Mouse (Mus musculus) lung, embryonic 15.5 days (tissue): ENCODE results near the gene Pgp. TPM values are rescaled to one million over a fixed set of nuclear protein-coding genes. Genes with fewer than 3 reads are reported as not detected.

ENCODE experiments used
- ATAC-seq: fragments of 200-750 bp; cut with Nextera tagmentation; 2 replicates; pipeline ENCODE4 v1.8.0; 2017; ENCODE audit warnings: moderate number of reproducible peaks, borderline replicate concordance; ENCODE audit not compliant: low FRiP score, low TSS enrichment; ENCODE audit errors: extremely low read depth
- H3K27ac ChIP-seq: fragments of 300-500 bp; sonication (generic); 2 replicates; pipeline ENCODE4 v1.5.1; 2015; ENCODE audit warnings: moderate library complexity, mild to moderate bottlenecking, inconsistent platforms
- H3K27me3 ChIP-seq: fragments of 300-500 bp; sonication (generic); 2 replicates; pipeline ENCODE4 v1.6.1; 2015; ENCODE audit warnings: inconsistent platforms
- H3K36me3 ChIP-seq: fragments of 300-500 bp; sonication (generic); 2 replicates; pipeline ENCODE4 v1.6.1; 2015; ENCODE audit warnings: inconsistent platforms
- H3K4me1 ChIP-seq: fragments of 300-500 bp; sonication (generic); 2 replicates; pipeline ENCODE4 v1.6.1; 2015; ENCODE audit warnings: inconsistent platforms
- H3K4me2 ChIP-seq: fragments of 300-500 bp; sonication (generic); 2 replicates; pipeline ENCODE4 v1.6.1; 2015; ENCODE audit warnings: inconsistent platforms, mild to moderate bottlenecking, moderate library complexity
- H3K4me3 ChIP-seq: fragments of 300-500 bp; sonication (generic); 2 replicates; pipeline ENCODE4 v1.5.1; 2015; ENCODE audit warnings: mild to moderate bottlenecking, inconsistent platforms
- H3K9ac ChIP-seq: fragments of 300-500 bp; sonication (generic); 2 replicates; pipeline ENCODE4 v1.6.1; 2015; ENCODE audit warnings: inconsistent platforms
- H3K9me3 ChIP-seq: fragments of 300-500 bp; sonication (generic); 2 replicates; pipeline ENCODE4 v1.6.1; 2016; ENCODE audit warnings: inconsistent platforms
- WGBS: fragments of 180-500 bp; shearing (Covaris S2); methylation state at CpG from one replicate; pipeline ENCODE4 v1.1.7; 2015; 5-methylcytosine and 5-hydroxymethylcytosine counted together
- polyA plus RNA-seq: library from polyadenylated mRNA; unstranded; fragments of >200 nt; fragmentation: Nextera tagmentation; extraction: Ambion mirVana; gene quantifications from 2 replicates; pipeline ENCODE4 v1.2.1, GENCODE M21; 2015

The Pgp gene
- polyA plus RNA-seq, 1 experiment from 2014 or later = 57.4 TPM

DNA sequence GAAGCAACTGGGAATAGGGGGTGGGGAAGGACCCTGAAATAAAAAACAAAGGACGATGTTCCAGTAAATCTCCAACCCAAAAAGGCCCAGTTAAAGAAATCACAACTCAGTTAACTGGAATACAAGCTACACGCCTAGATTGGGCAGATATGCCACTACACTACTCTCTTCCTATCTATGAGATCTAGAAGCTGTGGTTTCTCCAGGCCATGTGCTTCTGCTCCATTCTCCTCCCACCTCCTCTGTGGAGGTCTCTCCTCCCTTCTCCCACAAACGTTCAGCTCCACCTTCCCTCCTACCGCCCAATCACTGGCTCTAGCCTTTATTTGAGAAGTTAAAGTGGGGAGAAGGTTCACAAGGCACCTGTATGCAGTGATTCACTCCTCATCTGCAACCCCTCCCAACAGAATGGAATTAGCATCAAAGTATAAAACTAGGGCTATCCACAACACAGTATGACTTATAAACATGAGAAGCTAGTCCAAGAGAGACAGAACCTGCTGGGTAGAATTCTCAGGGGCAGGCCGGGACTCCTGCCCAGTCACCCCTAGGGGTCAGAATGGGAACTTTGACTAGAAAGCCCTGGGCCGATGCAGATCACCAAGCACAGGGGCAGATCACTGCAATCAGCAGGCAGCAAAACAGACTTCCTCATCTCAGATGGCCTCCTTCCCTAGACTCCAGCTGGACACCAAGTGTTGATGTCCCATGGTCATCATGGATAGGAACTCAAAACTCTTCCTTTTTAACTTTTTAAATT is 6.6 kb upstream of the Pgp start:
- ATAC-seq = no peak
- 44% methylated on average over 6 of the region's 6 CpGs for WGBS
- H3K4me1 ChIP-seq = no peaks in the 10 kb centered on the region
- no peak overlapping the region for H3K4me3 ChIP-seq
- no peak overlapping the region for H3K4me2 ChIP-seq
- no peak overlapping the region for H3K9ac ChIP-seq
- no peak overlapping the region for H3K27ac ChIP-seq
- no peaks in the 10 kb centered on the region for H3K9me3 ChIP-seq
- H3K36me3 ChIP-seq = no peaks in the 10 kb centered on the region
- H3K27me3 ChIP-seq = no peaks in the 10 kb centered on the region

- no peak overlapping the region for H3K4me3 ChIP-seq
- H3K36me3 ChIP-seq = no peaks in the 10 kb centered on the region
- H3K9ac ChIP-seq = no peak overlapping the region
- peaks cover 26% of the 10 kb centered on the region for H3K4me1 ChIP-seq
- H3K27me3 ChIP-seq = no peaks in the 10 kb centered on the region
- 90% methylated on average over 5 of the region's 5 CpGs for WGBS
- no peak overlapping the region for H3K27ac ChIP-seq
- no peaks in the 10 kb centered on the region for H3K9me3 ChIP-seq
- no peak for ATAC-seq
- H3K4me2 ChIP-seq = no peak overlapping the region
These were observed 1.5 kb upstream of the Pgp start for GRCm38 (mm10) chr17:24468636-24469246.

- Histone ChIP-seq H3K36me3 (peaks cover 3% of the 10 kb centered on the region; the same call in 1 of the 2 replicates), H3K9ac (peak overlapping the region; percentile 87), H3K4me1 (peaks cover 26% of the 10 kb centered on the region), H3K27me3 (no peaks in the 10 kb centered on the region), H3K4me2 (peak overlapping the region; percentile 95), H3K27ac (peak overlapping the region; percentile 89), H3K9me3 (no peaks in the 10 kb centered on the region), H3K4me3 (peak overlapping the region; percentile 83)
- WGBS = 13% methylated on average over 7 of the region's 7 CpGs
- ATAC-seq = no peak
These were observed 769 bp upstream of the Pgp start for GRCm38 (mm10) chr17:24469336-24469909.

DNA sequence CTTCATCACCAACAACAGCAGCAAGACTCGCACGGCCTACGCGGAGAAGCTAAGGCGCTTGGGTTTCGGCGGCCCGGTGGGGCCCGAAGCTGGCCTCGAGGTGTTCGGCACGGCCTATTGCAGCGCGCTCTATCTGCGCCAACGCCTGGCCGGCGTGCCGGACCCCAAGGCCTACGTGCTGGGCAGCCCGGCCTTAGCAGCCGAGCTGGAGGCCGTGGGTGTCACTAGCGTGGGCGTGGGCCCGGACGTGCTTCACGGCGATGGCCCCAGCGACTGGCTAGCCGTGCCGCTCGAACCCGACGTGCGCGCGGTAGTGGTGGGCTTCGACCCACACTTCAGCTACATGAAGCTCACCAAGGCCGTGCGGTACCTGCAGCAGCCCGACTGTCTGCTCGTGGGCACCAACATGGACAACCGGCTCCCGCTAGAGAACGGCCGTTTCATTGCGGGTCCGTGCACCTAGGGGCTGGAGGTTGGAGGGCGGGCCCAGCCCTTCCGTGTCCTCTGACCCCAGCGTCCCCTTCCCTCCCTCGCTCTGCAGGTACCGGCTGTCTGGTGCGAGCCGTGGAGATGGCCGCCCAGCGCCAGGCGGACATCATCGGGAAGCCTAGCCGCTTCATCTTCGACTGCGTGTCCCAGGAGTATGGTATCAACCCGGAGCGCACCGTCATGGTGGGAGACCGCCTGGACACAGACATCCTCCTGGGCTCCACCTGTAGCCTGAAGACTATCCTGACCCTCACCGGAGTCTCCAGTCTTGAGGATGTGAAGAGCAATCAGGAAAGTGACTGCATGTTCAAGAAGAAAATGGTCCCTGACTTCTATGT is 722 bp downstream of the Pgp start:
- H3K9ac ChIP-seq = peak overlapping the region; percentile 87
- ATAC-seq = peak; percentile 29; the same call in 1 of the 2 replicates
- peaks cover 26% of the 10 kb centered on the region for H3K4me1 ChIP-seq
- peak overlapping the region; percentile 89 for H3K27ac ChIP-seq
- no peaks in the 10 kb centered on the region for H3K9me3 ChIP-seq
- H3K27me3 ChIP-seq = no peaks in the 10 kb centered on the region
- 1% methylated on average over 68 of the region's 68 CpGs for WGBS
- peak overlapping the region; percentile 95 for H3K4me2 ChIP-seq
- peaks cover 17% of the 10 kb centered on the region for H3K36me3 ChIP-seq
- peak overlapping the region; percentile 83 for H3K4me3 ChIP-seq

DNA sequence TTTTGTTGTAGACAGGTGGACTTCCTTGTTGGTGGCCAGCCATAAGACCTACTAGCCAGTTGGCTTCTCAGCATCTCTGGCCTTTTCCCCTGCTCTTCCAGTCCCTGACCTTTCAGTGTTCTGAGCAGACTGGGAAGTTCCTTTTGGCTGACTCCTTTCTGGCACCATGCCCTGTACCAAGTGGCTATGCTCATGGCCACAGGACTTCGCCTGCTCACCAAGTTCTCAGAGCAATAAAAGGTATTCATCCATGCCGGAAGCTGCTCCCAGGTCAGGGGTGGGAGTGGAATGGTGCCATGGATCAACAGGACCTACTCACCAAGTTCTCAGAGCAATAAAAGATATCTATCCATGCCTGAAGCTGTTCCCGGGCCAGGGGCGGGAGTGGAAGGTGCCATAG is 2.3 kb downstream of the Pgp start:
- Histone ChIP-seq H3K9me3 (no peaks in the 10 kb centered on the region), H3K9ac (no peak overlapping the region), H3K4me1 (peaks cover 27% of the 10 kb centered on the region), H3K27ac (no peak overlapping the region), H3K36me3 (peaks cover 33% of the 10 kb centered on the region), H3K4me3 (0 out of 2 replicates have a peak overlapping the region, but pooled peaks have one; percentile 83), H3K4me2 (peak overlapping the region; percentile 95), H3K27me3 (no peaks in the 10 kb centered on the region)
- 70% methylated on average over 4 of the region's 4 CpGs for WGBS
- no peak for ATAC-seq

DNA sequence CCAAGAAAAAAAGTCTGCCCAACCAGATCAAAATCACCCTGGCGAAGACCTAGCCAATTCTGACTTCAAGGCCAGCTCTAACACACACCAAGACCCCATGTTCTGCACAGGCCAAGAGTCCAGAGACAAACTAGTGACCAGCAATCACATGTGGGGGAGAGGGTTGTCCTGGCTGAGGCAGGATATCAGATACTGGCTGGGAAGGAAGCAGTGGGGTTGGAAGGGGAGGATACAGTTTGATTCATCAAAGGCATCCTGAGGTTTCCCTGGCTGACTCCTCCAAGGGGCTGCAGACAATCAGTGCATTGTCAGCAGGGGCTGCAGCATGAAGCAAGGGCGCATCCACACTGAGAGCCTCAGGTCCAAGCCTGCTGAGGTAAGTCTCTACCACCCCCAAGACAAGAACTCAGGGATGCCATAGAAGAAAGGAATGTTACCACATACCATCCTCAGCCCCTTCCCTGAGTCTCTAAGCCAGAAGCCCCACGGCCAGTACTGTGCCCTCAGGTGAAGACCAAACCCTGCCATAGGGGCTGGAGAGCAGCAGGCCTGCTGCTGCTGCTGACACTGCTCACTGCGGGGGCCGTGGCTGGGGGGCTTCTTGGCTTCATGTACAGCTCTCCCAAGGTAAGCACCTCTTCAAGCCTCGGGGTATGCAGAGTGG is 3.6 kb downstream of the Pgp start, which contains the start of gene Bricd5:
Gene Bricd5, plus strand, starts transcription at position 273 of the 664 bp plus-strand sequence.
- peaks cover 36% of the 10 kb centered on the region for H3K36me3 ChIP-seq
- H3K9me3 ChIP-seq = no peaks in the 10 kb centered on the region
- no peak within 1 kb of the TSS for H3K9ac ChIP-seq
- 72% methylated on average over 6 of the region's 6 CpGs for WGBS
- no peak within 1 kb of the TSS for H3K4me3 ChIP-seq
- no peaks in the 10 kb centered on the region for H3K27me3 ChIP-seq
- peaks cover 37% of the 10 kb centered on the region for H3K4me1 ChIP-seq
- no peak for ATAC-seq
- H3K4me2 ChIP-seq = peak within 1 kb of the TSS; percentile 95; the same call in 1 of the 2 replicates
- H3K27ac ChIP-seq = no peak within 1 kb of the TSS

- Histone ChIP-seq H3K4me3 (no peak overlapping the region), H3K4me1 (peaks cover 37% of the 10 kb centered on the region), H3K36me3 (peaks cover 36% of the 10 kb centered on the region), H3K9ac (no peak overlapping the region), H3K9me3 (no peaks in the 10 kb centered on the region), H3K4me2 (no peak overlapping the region), H3K27me3 (no peaks in the 10 kb centered on the region), H3K27ac (no peak overlapping the region)
- no peak for ATAC-seq
- 80% methylated on average over 5 of the region's 5 CpGs for WGBS
These were observed 4.4 kb downstream of the Pgp start for GRCm38 (mm10) chr17:24474557-24474956.

DNA sequence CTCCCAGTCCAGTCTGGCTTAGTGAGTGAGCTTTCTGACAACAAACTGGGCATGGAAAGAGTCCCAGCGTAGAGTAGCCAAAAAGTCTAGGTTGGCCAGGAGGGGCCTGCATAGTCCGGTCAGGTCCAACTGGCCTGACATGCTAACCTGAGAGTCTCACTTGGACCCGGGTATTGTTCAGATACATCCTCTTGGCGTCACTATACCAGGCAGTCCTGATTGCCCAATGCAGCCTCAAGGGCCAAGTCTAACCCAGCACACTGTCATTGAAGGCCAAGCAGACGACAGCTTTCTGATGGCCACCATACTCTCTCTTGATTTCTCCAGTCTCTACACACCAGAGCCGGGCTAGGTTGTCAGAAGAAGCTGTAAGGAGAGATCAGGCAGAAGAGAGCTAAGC is 5.4 kb downstream of the Pgp start:
- no peak overlapping the region for H3K4me2 ChIP-seq
- H3K4me1 ChIP-seq = peaks cover 42% of the 10 kb centered on the region
- H3K36me3 ChIP-seq = peaks cover 36% of the 10 kb centered on the region
- WGBS = 86% methylated on average over 6 of the region's 6 CpGs
- no peak overlapping the region for H3K9ac ChIP-seq
- no peaks in the 10 kb centered on the region for H3K9me3 ChIP-seq
- no peaks in the 10 kb centered on the region for H3K27me3 ChIP-seq
- no peak overlapping the region for H3K27ac ChIP-seq
- H3K4me3 ChIP-seq = no peak overlapping the region
- ATAC-seq = no peak

- H3K4me2 ChIP-seq = no peak overlapping the region
- H3K27ac ChIP-seq = no peak overlapping the region
- no peaks in the 10 kb centered on the region for H3K27me3 ChIP-seq
- peaks cover 35% of the 10 kb centered on the region for H3K4me1 ChIP-seq
- no peak overlapping the region for H3K9ac ChIP-seq
- peaks cover 36% of the 10 kb centered on the region for H3K36me3 ChIP-seq
- no peaks in the 10 kb centered on the region for H3K9me3 ChIP-seq
- H3K4me3 ChIP-seq = no peak overlapping the region
- WGBS = 88% methylated on average over 10 of the region's 10 CpGs
- no peak for ATAC-seq
These were observed 6.0 kb downstream of the Pgp start for GRCm38 (mm10) chr17:24476022-24476776.

- H3K4me1 ChIP-seq = peaks cover 24% of the 10 kb centered on the region
- H3K36me3 ChIP-seq = peaks cover 36% of the 10 kb centered on the region
- no peak for ATAC-seq
- H3K27ac ChIP-seq = no peak overlapping the region
- peak overlapping the region; percentile 69; the same call in 1 of the 2 replicates for H3K4me2 ChIP-seq
- H3K4me3 ChIP-seq = peak overlapping the region; percentile 93; the same call in 1 of the 2 replicates
- H3K9ac ChIP-seq = peak overlapping the region; percentile 96; the same call in 1 of the 2 replicates
- 88% methylated on average over 20 of the region's 20 CpGs for WGBS
- H3K9me3 ChIP-seq = no peaks in the 10 kb centered on the region
- H3K27me3 ChIP-seq = no peaks in the 10 kb centered on the region
These were observed 7.1 kb downstream of the Pgp start for GRCm38 (mm10) chr17:24477053-24477984.
